Mouse (Mus musculus) liver, embryonic 14.5 days (tissue): Measurements from ENCODE around the gene Gm21830.

Source experiments
- CTCF ChIP-seq: IDR thresholded peaks from 2 replicates; pipeline ENCODE4 v1.5.1; 2016; ENCODE audit warnings: antibody characterized with exemption, low read depth, control low read depth
- EP300 ChIP-seq: IDR thresholded peaks from 2 replicates; pipeline ENCODE4 v1.6.1; 2016; ENCODE audit warnings: antibody characterized with exemption, low read depth

DNA sequence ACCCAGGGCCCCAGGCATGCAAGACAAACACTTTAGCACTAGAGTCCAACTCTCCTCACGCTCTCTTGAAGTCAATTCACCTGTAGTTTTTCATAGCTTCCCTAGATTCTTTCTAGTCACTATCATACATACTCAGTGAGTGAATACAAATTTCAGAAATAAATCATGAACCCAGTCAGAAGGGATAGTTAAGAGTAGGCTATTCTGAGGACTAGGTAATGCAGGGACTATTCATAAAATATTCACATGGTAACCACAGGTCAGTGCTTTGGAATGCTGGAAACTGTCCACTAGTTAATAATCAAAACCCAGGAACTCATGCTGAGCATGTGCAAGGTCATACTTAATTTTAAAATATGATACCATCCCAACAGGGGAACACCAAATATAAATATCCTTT is 9.3 kb downstream of the Gm21830 start:
- TF ChIP-seq CTCF, result no peak
- TF ChIP-seq EP300, result no peak
